Mouse (Mus musculus) lung, postnatal 4 days (tissue): ENCODE data around the gene Nbeal2.
A peak's percentile ranks its signal among the peaks of the same experiment; 100 is the strongest.

Experiments used
- DNase-seq, 2 experiments: peaks; one replicate each; pipeline ENCODE4 v3.0.0; 2021

Nbeal2 gene

GRCm38 (mm10) chr9:110645219-110645618 lies 8.7 kb downstream of the Nbeal2 start:
- peak; percentile 55 to 68 for DNase-seq

DNA sequence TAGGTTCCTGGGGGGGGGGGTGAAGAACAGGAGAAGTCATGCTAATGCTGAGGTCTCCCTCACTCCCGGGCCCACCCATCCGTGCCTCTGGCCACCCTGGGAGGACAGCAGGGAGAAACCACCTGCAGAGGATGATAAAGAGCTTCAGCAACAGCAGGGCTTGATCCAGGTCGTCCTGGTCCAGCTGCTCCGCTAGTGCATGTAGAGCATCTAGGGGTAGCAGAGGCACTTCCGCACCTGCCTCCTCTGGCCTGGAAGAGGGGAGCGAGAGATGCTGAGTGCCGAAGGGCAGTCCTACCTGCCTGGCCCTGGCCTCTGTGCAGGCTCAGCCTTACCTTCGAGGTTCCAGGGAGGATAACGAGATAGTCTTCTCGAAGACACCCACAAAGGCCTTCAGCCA lies 9.7 kb downstream of the Nbeal2 start:
- DNase-seq: no peak

- DNase-seq: no peak
Measured at GRCm38 (mm10) chr9:110643787-110644186, 10.2 kb downstream of the Nbeal2 start.

- no peak for DNase-seq
Measured at GRCm38 (mm10) chr9:110642812-110643524, 11.0 kb downstream of the Nbeal2 start.

DNA sequence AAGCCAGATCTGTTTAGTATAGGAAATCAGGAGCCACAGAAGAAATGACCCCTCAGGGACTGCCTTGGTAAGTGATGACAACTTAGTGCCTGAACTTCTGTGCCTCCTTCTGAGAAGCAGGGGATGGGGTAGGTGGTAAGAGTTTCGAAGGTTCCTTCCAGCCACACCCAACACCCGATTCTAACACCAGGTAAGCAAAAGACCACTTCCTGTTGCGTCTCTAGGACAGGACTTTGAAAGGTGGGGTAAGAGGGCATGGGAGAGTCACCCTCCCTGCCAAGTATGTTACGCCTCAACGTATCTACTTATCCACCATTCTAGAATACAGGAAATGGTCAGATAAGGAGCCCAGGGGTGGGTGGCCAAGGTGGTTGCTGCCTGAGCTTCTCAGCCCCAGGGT lies 13.0 kb downstream of the Nbeal2 start:
- DNase-seq: no peak

DNA sequence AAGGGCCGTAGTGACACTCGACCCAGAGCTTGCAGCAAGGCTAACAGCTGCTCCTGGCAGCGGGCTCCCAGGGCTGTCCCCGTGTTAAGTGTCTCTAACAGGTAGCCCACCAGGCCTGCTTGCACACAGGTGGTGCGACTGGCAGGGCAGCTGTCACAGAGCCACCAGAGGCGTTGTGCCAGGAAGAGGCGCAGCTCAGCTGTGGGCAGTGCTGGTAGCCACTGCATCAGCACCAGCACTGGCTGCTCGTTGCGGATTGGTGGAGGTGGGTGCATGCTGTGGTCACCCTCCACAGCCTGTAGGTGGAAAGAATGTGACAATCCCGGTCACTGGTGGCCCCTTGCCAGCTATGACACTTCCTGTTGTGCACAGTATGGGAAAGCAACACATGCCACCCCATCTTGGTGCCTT lies 15.3 kb downstream of the Nbeal2 start:
- no peak for DNase-seq

GRCm38 (mm10) chr9:110635225-110635624 lies 18.7 kb downstream of the Nbeal2 start:
- DNase-seq: peak; percentile 85 to 91

- no peak for DNase-seq
Measured at GRCm38 (mm10) chr9:110633882-110634281, 20.1 kb downstream of the Nbeal2 start.

GRCm38 (mm10) chr9:110632671-110633070 lies 21.3 kb downstream of the Nbeal2 start:
- DNase-seq: no peak

GRCm38 (mm10) chr9:110631651-110632275 lies 22.2 kb downstream of the Nbeal2 start:
- DNase-seq: no peak

- DNase-seq: peak; percentile 58 to 72
Measured at GRCm38 (mm10) chr9:110631191-110631590, 22.8 kb downstream of the Nbeal2 start.

DNA sequence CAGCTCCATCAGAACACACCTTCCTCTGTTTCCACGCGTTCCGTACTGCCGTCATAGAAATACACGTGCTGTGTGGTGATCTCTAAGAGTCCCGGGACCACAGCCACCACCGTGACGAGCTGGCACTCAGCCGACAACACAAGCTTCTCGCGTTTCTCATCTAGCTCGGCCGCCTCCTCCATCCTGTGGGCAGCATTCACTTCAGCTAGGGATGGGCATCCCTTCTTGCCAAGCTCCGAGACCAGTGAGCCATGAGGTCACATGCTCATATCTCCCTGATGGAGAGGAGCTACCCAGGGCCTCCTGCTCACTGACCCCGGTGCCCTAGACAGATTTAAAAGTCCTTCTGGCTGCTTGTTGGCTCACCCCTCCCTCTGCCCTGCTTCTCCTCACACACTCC lies 23.8 kb downstream of the Nbeal2 start:
- peak in 1 of 2 experiments; percentile 16 for DNase-seq

- no peak for DNase-seq
Measured at GRCm38 (mm10) chr9:110625350-110625908, 28.5 kb downstream of the Nbeal2 start.

- peak; percentile 90 to 94 for DNase-seq
Measured at GRCm38 (mm10) chr9:110624361-110625166, 29.4 kb downstream of the Nbeal2 start, which contains the start of gene Nradd. Gene Nradd, minus strand, starts transcription at chr9:110624452.

GRCm38 (mm10) chr9:110623416-110624195 lies 30.4 kb downstream of the Nbeal2 start:
- DNase-seq: no peak

- DNase-seq: no peak
Measured at GRCm38 (mm10) chr9:110622621-110623219, 31.2 kb downstream of the Nbeal2 start.

DNA sequence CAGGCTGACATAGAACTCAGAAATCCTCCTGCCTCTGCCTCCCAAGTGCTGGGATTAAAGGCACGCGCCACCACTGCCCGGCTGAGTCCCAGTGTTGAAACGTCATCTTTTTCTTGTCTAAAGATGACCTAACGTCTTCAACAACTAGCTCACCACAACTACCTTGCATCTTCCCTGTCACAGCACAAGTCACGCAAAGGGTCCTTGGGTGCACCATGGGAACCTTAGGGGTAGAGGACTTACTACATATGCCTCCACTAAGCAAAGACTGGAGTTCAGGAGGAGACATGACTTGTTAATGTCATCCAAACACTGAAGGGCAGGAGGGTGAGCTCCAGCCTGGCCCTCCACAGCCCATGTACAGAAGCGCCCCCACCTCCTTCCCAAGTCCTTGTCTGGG lies 33.3 kb downstream of the Nbeal2 start:
- DNase-seq: no peak

DNA sequence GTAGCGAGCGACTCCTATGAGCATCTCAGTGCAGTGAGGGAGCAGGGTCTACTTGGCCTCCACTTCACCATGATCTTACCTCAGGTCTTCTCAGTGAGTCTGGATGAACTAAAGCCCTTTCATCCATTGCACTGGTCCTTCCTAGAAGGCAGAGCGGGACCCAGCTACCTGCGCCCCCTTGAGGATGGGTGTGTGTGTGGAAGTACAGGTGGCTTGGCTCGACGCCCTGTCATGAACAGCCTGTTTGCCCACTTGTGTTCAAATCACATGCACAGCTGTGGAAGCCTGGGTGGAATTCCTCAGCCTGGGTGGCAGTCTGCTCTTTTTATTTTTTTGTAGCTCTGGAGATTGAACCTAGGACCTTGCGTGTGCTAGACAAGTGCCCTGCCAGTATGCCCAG lies 33.8 kb downstream of the Nbeal2 start:
- peak; percentile 57 to 80 for DNase-seq

DNA sequence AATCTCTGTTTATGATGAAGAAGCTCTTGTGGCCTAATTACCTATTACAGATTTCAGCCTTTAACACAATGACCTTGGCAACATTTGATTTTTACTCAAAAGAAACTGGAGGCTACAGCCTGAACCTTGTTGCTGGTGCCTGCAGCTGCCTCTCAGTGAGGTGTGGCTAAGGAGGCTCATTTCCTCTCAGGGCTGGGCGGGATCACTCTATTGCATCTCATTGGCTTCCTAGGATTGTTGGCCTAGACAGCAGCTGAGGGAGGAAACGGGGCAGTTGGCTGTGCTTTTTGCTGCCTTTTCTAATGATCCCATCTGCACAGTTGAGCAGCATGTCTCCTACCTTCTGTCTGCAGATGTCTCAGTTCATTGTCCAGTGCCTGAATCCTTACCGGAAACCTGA lies 36.9 kb downstream of the Nbeal2 start:
- DNase-seq: peak in 1 of 2 experiments; percentile 22

DNA sequence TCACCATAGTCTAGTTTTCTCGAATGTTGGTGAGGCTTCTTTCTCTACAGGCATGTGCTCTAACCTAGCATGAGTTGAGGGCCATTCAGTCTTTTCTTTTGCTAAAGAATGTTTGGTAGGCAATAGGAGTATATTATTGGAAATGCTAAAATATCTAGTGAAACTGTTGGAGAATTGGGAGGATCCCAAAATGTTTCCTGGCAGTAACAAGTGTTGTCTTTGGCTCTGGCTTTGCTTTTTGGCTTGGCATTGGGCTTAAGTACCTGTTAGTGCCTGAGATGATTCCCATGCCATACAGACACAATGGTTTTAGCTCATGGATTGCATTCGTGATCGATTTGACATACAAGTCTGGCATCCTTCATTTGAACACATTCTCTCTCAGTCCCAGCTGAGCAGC lies 42.5 kb downstream of the Nbeal2 start:
- no peak for DNase-seq

- DNase-seq: no peak
Measured at GRCm38 (mm10) chr9:110583521-110583920, 70.4 kb downstream of the Nbeal2 start.

GRCm38 (mm10) chr9:110582161-110582560 lies 71.8 kb downstream of the Nbeal2 start:
- DNase-seq: no peak
